Mouse (Mus musculus) mammary gland, adult 2 months (tissue): ENCODE data around the gene Olfr777. TPM values are rescaled to one million over a fixed set of nuclear protein-coding genes. Genes with fewer than 3 reads are reported as not detected.

Experiments used
- polyA plus RNA-seq: library from polyadenylated mRNA; depleted of rRNA; stranded (reverse); fragments of >200 nt; gene quantifications from 2 replicates; pipeline ENCODE4 v1.2.3, GENCODE M21; 2012; ENCODE audit warnings: low replicate concordance; rRNA removed

Gene Olfr777
- not detected in 2 replicates for polyA plus RNA-seq

DNA sequence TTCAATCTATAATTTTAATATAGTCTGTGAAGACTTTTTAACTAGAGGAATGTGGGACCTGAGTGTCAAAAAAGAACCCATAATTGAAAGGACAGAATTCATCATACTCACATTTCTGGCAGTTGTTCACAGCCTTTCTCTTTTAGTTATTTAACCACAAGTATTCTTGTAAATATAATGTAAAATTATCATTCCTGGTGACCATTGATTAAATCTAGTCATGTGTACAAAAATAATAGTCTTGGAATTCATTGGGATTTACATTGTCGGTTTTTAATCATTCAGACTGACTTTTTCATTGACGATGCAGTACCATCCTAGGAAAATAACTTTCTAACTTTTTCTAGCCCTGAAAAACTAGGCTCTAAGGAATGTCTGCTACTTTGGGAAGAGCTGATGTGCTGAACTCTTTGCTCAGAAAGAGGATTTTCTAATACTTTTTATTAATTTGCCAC, at the start of gene Olfr777:
Gene Olfr777, minus strand, starts transcription at position 405 of the 455 bp plus-strand sequence.

DNA sequence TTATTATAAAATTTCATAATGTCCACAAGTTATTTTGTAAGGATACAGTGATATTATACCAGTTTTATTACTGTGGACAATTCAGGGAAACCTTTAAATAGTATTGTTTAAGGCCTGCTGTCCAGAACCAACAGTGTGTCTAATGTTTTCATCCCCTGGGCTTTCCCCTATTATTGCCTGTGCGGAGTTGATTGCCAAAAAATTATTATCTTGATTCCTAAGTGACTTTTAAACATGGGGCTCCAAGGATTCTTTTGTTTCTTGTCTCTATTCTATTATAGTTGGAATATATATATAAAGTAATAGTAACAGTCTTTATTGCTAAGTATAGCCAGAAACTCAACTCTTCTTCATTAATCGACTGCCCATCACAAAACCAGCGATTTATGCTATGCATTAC, 46.5 kb upstream of the Olfr777 start, which contains the start of gene Olfr780:
Gene Olfr780, plus strand, starts transcription at position 301 of the 400 bp plus-strand sequence.

DNA sequence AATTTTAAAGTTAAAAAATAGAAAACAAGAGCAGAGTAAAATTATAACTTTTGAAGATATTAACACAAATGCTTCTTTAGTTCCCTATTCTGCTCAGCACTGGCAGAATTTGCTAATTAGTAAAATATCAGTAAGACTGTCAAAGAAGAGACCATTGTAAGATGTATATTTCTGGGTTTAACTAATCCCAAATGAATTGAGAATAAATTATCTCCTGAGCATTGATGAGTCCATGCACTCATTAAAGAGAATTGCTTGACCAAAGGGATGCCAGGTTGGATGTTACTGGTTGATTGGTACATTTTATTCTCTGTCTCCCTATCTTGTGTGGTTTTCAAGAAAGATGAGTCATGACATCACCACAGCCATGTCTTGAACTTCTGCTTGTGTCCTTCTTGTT, 12.5 kb downstream of the Olfr777 start, which contains the start of gene Olfr776:
Gene Olfr776, plus strand, starts transcription at position 301 of the 400 bp plus-strand sequence.

DNA sequence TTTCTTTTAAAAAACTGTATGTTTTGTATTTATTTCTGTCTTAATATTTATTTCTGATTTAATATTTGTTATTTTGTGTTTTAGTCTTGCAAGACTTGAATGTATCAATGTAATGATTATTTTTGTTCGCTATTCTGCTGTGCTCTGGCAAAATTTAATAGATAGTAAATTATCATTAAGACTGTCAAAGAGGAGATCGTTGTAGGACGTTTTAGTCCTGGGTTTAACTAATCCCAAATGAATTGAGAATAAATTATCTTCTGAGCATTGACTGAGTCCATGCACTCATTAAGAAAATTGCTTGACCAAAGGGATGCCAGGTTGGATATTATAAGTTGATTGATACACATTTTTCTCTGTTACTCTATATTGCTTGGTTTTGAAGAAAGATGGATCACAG, 23.2 kb downstream of the Olfr777 start, which contains the start of gene Olfr775:
Gene Olfr775, plus strand, starts transcription at position 301 of the 400 bp plus-strand sequence.

DNA sequence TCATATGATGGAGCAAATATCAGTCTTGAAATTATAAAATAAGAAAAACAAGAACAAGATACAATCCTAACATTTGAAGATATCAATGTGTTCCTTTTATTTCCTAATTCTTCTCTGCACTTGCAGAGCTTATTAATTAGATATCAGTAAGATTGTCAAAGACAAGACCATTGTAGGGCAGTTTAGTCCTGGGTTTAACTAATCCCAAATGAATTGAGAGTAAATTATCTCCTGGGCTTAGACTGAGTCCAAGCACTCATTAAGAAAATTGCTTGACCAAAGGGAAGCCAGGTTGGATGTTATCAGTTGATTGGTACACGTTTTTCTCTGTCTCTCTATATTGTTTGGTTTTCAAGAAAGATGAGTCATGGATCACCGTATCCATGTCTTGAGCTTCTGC, 35.4 kb downstream of the Olfr777 start, which contains the start of gene Olfr774:
Gene Olfr774, plus strand, starts transcription at position 301 of the 400 bp plus-strand sequence.

Other genes starting within 250 kb of the Olfr777 start
- not detected in 2 replicates for gene Olfr764-ps1, start 231.6 kb downstream of the Olfr777 start, polyA plus RNA-seq
- not detected in 2 replicates for gene Olfr765, start 221.5 kb downstream of the Olfr777 start, polyA plus RNA-seq
- not detected in 2 replicates for gene Olfr766-ps1, start 202.5 kb downstream of the Olfr777 start, polyA plus RNA-seq
- not detected in 2 replicates for gene Olfr767, start 188.6 kb downstream of the Olfr777 start, polyA plus RNA-seq
- gene Olfr768, start 172.1 kb downstream of the Olfr777 start, polyA plus RNA-seq = not detected in 2 replicates
- not detected in 2 replicates for gene Olfr769, start 153.6 kb downstream of the Olfr777 start, polyA plus RNA-seq
- not detected in 2 replicates for gene Olfr770, start 132.5 kb downstream of the Olfr777 start, polyA plus RNA-seq
- gene Olfr771, start 106.7 kb downstream of the Olfr777 start, polyA plus RNA-seq = not detected in 2 replicates
- gene Olfr772, start 93.6 kb downstream of the Olfr777 start, polyA plus RNA-seq = not detected in 2 replicates
- not detected in 2 replicates for gene Olfr773, start 84.1 kb downstream of the Olfr777 start, polyA plus RNA-seq
- gene Olfr774, start 35.3 kb downstream of the Olfr777 start, polyA plus RNA-seq = not detected in 2 replicates
- not detected in 2 replicates for gene Olfr775, start 23.1 kb downstream of the Olfr777 start, polyA plus RNA-seq
- not detected in 2 replicates for gene Olfr776, start 12.4 kb downstream of the Olfr777 start, polyA plus RNA-seq
- gene Olfr780, start 46.6 kb upstream of the Olfr777 start, polyA plus RNA-seq = not detected in 2 replicates
- not detected in 2 replicates for gene Olfr781, start 57.4 kb upstream of the Olfr777 start, polyA plus RNA-seq
- gene Olfr782, start 77.4 kb upstream of the Olfr777 start, polyA plus RNA-seq = not detected in 2 replicates
- gene Olfr784, start 112.6 kb upstream of the Olfr777 start, polyA plus RNA-seq = 0.06 TPM in 1 of 2 replicates, not detected in the other
- not detected in 2 replicates for gene Olfr785, start 133.9 kb upstream of the Olfr777 start, polyA plus RNA-seq
- not detected in 2 replicates for gene Olfr786, start 155.8 kb upstream of the Olfr777 start, polyA plus RNA-seq
- gene Olfr787, start 190.4 kb upstream of the Olfr777 start, polyA plus RNA-seq = not detected in 2 replicates
- gene Olfr788, start 199.5 kb upstream of the Olfr777 start, polyA plus RNA-seq = not detected in 2 replicates
- gene Olfr789, start 213.3 kb upstream of the Olfr777 start, polyA plus RNA-seq = not detected in 2 replicates
- not detected in 2 replicates for gene Olfr790, start 227.0 kb upstream of the Olfr777 start, polyA plus RNA-seq